Mouse (Mus musculus) liver, adult 2 months (tissue): ENCODE measurements around the gene Sephs1.

Experiments used
- CTCF ChIP-seq: fragments of 200-500 bp; IDR thresholded peaks from 2 replicates; pipeline ENCODE4 v1.5.1; 2011; ENCODE audit warnings: low read depth, low read length, control low read depth
- POLR2A ChIP-seq: fragments of 200-500 bp; IDR thresholded peaks from 2 replicates; pipeline ENCODE4 v1.6.1; 2011; ENCODE audit warnings: low read length, control low read depth; ENCODE audit not compliant: insufficient read depth; ENCODE audit errors: extremely low read depth

DNA sequence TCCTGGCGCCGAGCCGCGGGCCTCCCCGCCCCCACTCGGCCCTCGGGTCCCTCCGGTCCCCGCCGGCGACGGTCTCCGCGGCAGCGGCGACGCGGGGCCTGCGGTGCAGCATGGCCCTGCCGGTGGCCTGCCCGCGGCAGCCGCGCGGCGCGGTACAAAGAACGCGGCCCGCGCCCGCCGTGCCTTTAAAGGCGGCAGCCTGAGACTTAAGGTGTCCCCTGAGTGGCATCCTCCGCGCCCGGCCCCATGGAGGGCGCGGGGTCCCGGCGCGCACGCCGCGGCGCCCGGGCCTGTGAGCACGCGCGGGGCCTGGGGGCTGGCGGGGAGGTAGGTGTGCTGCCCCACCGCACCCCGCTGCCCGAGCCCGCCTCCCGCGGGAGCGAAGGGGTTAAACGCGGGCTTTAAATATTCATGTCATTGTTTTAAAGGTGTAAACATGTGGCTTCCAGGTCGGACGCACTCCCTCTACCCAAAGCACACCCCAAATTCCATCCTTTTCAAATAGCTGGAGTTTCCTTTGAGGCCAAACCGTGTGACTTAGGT, 956 bp downstream of the Sephs1 start:
- TF ChIP-seq CTCF: no peak
- no peak for TF ChIP-seq POLR2A
